Mouse (Mus musculus): Measurements from ENCODE around the gene Ubap2. TPM values are rescaled to one million over a fixed set of nuclear protein-coding genes. Genes with fewer than 3 reads are reported as not detected.

Gene Ubap2
- total and polyA plus RNA-seq, 2 experiments from 2014 or later = 18.2 to 27.1 TPM

GRCm38 (mm10) chr4:41298976-41299375 lies 24.0 kb upstream of the Ubap2 start:
- H3K27me3 ChIP-seq (ENCODE audit: control insufficient read depth, insufficient read depth, low read length) = no peaks in the 10 kb centered on the region
- H3K4me3 ChIP-seq (ENCODE audit: low read depth, low read length) = no peak overlapping the region
- no peak overlapping the region for H3K27ac ChIP-seq (ENCODE audit: low read depth)
- DNase-seq (ENCODE audit: low spot score) (no peak), ATAC-seq (ENCODE audit: insufficient read depth, low read depth) (no peak)
- peaks cover 90% of the 10 kb centered on the region for H3K36me3 ChIP-seq (replicated peaks; ENCODE audit: control insufficient read depth, insufficient read depth, low read length)
- H3K4me1 ChIP-seq (ENCODE audit: control insufficient read depth, insufficient read depth) = no peaks in the 10 kb centered on the region
- TF ChIP-seq EP300 (IDR thresholded peaks at IDR 0.05; ENCODE audit: low read depth) = no peak
- no peak for TF ChIP-seq CTCF (IDR thresholded peaks at IDR 0.05; ENCODE audit: low read depth)
- no peak overlapping the region for H3K4me2 ChIP-seq (ENCODE audit: low read depth, low read length)
- 79% methylated on average over 5 of the region's 5 CpGs for WGBS
- no peaks in the 10 kb centered on the region for H3K9me3 ChIP-seq (replicated peaks; ENCODE audit: control insufficient read depth, low read length)
- no peak overlapping the region for H3K9ac ChIP-seq (replicated peaks; ENCODE audit: low read depth, low read length)

GRCm38 (mm10) chr4:41295960-41296359 lies 21.0 kb upstream of the Ubap2 start:
- Histone ChIP-seq H3K4me3 (ENCODE audit: low read depth, low read length) (no peak overlapping the region), H3K9me3 (replicated peaks; ENCODE audit: control insufficient read depth, low read length) (no peaks in the 10 kb centered on the region), H3K4me2 (ENCODE audit: low read depth, low read length) (no peak overlapping the region), H3K9ac (replicated peaks; ENCODE audit: low read depth, low read length) (no peak overlapping the region), H3K4me1 (ENCODE audit: control insufficient read depth, insufficient read depth) (no peaks in the 10 kb centered on the region), H3K27me3 (ENCODE audit: control insufficient read depth, insufficient read depth, low read length) (no peaks in the 10 kb centered on the region), H3K36me3 (replicated peaks; ENCODE audit: control insufficient read depth, insufficient read depth, low read length) (peaks cover 98% of the 10 kb centered on the region), H3K27ac (ENCODE audit: low read depth) (no peak overlapping the region)
- no peak for DNase-seq (ENCODE audit: low spot score)
- TF ChIP-seq EP300 (IDR thresholded peaks at IDR 0.05; ENCODE audit: low read depth) (no peak), CTCF (IDR thresholded peaks at IDR 0.05; ENCODE audit: low read depth) (no peak)
- ATAC-seq (ENCODE audit: insufficient read depth, low read depth) = no peak
- 95% methylated on average over 7 of the region's 7 CpGs for WGBS

GRCm38 (mm10) chr4:41295507-41295906 lies 20.6 kb upstream of the Ubap2 start:
- Histone ChIP-seq H3K27ac (ENCODE audit: low read depth) (no peak overlapping the region), H3K4me1 (ENCODE audit: control insufficient read depth, insufficient read depth) (no peaks in the 10 kb centered on the region), H3K36me3 (replicated peaks; ENCODE audit: control insufficient read depth, insufficient read depth, low read length) (peaks cover 97% of the 10 kb centered on the region), H3K9ac (replicated peaks; ENCODE audit: low read depth, low read length) (no peak overlapping the region), H3K4me3 (ENCODE audit: low read depth, low read length) (no peak overlapping the region), H3K27me3 (ENCODE audit: control insufficient read depth, insufficient read depth, low read length) (no peaks in the 10 kb centered on the region), H3K9me3 (replicated peaks; ENCODE audit: control insufficient read depth, low read length) (no peaks in the 10 kb centered on the region), H3K4me2 (ENCODE audit: low read depth, low read length) (no peak overlapping the region)
- no peak for DNase-seq (ENCODE audit: low spot score)
- no peak for ATAC-seq (ENCODE audit: insufficient read depth, low read depth)
- WGBS = 89% methylated on average over 11 of the region's 11 CpGs
- TF ChIP-seq CTCF (IDR thresholded peaks at IDR 0.05; ENCODE audit: low read depth) (no peak), EP300 (IDR thresholded peaks at IDR 0.05; ENCODE audit: low read depth) (no peak)

- Histone ChIP-seq H3K4me2 (ENCODE audit: low read depth, low read length) (no peak overlapping the region), H3K9ac (replicated peaks; ENCODE audit: low read depth, low read length) (no peak overlapping the region), H3K4me3 (ENCODE audit: low read depth, low read length) (no peak overlapping the region), H3K27ac (ENCODE audit: low read depth) (no peak overlapping the region), H3K36me3 (replicated peaks; ENCODE audit: control insufficient read depth, insufficient read depth, low read length) (peaks cover 85% of the 10 kb centered on the region), H3K9me3 (replicated peaks; ENCODE audit: control insufficient read depth, low read length) (no peaks in the 10 kb centered on the region), H3K27me3 (ENCODE audit: control insufficient read depth, insufficient read depth, low read length) (no peaks in the 10 kb centered on the region), H3K4me1 (ENCODE audit: control insufficient read depth, insufficient read depth) (no peaks in the 10 kb centered on the region)
- WGBS = 77% methylated on average over 4 of the region's 4 CpGs
- no peak for DNase-seq (ENCODE audit: low spot score)
- ATAC-seq (ENCODE audit: insufficient read depth, low read depth) = no peak
- TF ChIP-seq EP300 (IDR thresholded peaks at IDR 0.05; ENCODE audit: low read depth) = no peak
- TF ChIP-seq CTCF (IDR thresholded peaks at IDR 0.05; ENCODE audit: low read depth) = no peak
These were observed 19.0 kb upstream of the Ubap2 start for GRCm38 (mm10) chr4:41293907-41294306.

- DNase-seq (ENCODE audit: low spot score) (no peak), ATAC-seq (ENCODE audit: insufficient read depth, low read depth) (no peak)
- Histone ChIP-seq H3K4me2 (ENCODE audit: low read depth, low read length) (no peak overlapping the region), H3K27me3 (ENCODE audit: control insufficient read depth, insufficient read depth, low read length) (no peaks in the 10 kb centered on the region), H3K4me1 (ENCODE audit: control insufficient read depth, insufficient read depth) (no peaks in the 10 kb centered on the region), H3K27ac (ENCODE audit: low read depth) (no peak overlapping the region), H3K9me3 (replicated peaks; ENCODE audit: control insufficient read depth, low read length) (no peaks in the 10 kb centered on the region), H3K4me3 (ENCODE audit: low read depth, low read length) (no peak overlapping the region), H3K9ac (replicated peaks; ENCODE audit: low read depth, low read length) (no peak overlapping the region), H3K36me3 (replicated peaks; ENCODE audit: control insufficient read depth, insufficient read depth, low read length) (peaks cover 45% of the 10 kb centered on the region)
- TF ChIP-seq EP300 (IDR thresholded peaks at IDR 0.05; ENCODE audit: low read depth) (no peak), CTCF (IDR thresholded peaks at IDR 0.05; ENCODE audit: low read depth) (no peak)
- WGBS = 71% methylated on average over 7 of the region's 7 CpGs
These were observed 14.9 kb upstream of the Ubap2 start for GRCm38 (mm10) chr4:41289802-41290201.

DNA sequence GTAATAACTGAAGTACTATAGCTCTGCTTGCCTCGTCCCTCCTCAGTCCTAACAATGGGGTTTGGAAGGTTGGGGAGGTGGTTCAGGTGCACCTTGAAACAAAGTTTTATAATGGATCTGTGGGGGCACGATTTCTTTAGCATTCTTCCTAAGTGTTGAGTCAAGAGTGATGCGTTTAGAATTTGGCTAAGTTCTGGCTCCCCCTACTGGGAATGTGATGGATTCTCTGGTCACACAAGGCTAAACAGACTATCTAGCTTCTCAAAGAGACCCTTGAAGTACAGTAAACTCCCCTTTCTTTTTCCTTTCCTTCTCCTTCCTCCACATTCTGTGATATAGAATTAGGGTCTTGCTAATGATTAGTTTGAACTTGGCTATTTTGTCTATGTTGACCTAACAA lies 11.5 kb upstream of the Ubap2 start:
- H3K36me3 ChIP-seq (replicated peaks; ENCODE audit: control insufficient read depth, insufficient read depth, low read length) = peaks cover 11% of the 10 kb centered on the region
- H3K4me3 ChIP-seq (ENCODE audit: low read depth, low read length) = no peak overlapping the region
- TF ChIP-seq CTCF (IDR thresholded peaks at IDR 0.05; ENCODE audit: low read depth) (peak; percentile 79), EP300 (IDR thresholded peaks at IDR 0.05; ENCODE audit: low read depth) (no peak)
- DNase-seq (ENCODE audit: low spot score) (peak; percentile 77), ATAC-seq (ENCODE audit: insufficient read depth, low read depth) (peak; percentile 53; the same call in 1 of the 2 replicates)
- no peaks in the 10 kb centered on the region for H3K4me1 ChIP-seq (ENCODE audit: control insufficient read depth, insufficient read depth)
- H3K27me3 ChIP-seq (ENCODE audit: control insufficient read depth, insufficient read depth, low read length) = no peaks in the 10 kb centered on the region
- no peak overlapping the region for H3K9ac ChIP-seq (replicated peaks; ENCODE audit: low read depth, low read length)
- no peaks in the 10 kb centered on the region for H3K9me3 ChIP-seq (replicated peaks; ENCODE audit: control insufficient read depth, low read length)
- H3K27ac ChIP-seq (ENCODE audit: low read depth) = no peak overlapping the region
- H3K4me2 ChIP-seq (ENCODE audit: low read depth, low read length) = no peak overlapping the region
- 10% methylated on average over 3 of the region's 3 CpGs for WGBS

Data from heart, postnatal 0 days (tissue).